Mouse (Mus musculus) ES-E14 (cell line): ENCODE data around the gene Gipc1.

ENCODE experiments used
- CHD2 ChIP-seq: IDR thresholded peaks from 2 replicates; pipeline ENCODE4 v1.6.1; 2014; ENCODE audit warnings: mild to moderate bottlenecking, low read depth, low read length, inconsistent platforms
- HCFC1 ChIP-seq: IDR thresholded peaks from 2 replicates; pipeline ENCODE4 v1.6.1; 2012; ENCODE audit warnings: low read length, inconsistent platforms, borderline replicate concordance; ENCODE audit not compliant: insufficient read depth
- MAFK ChIP-seq: IDR thresholded peaks from 2 replicates; pipeline ENCODE4 v1.6.1; 2014; ENCODE audit warnings: mild to moderate bottlenecking, low read depth, low read length, inconsistent platforms; ENCODE audit not compliant: insufficient read depth
- ZC3H11A ChIP-seq: IDR thresholded peaks from 2 replicates; pipeline ENCODE4 v1.6.1; 2012; ENCODE audit warnings: low read depth, mild to moderate bottlenecking, inconsistent platforms, low read length, borderline replicate concordance
- ZNF384 ChIP-seq: IDR thresholded peaks from 2 replicates; pipeline ENCODE4 v1.6.1; 2012; ENCODE audit warnings: low read depth, low read length, inconsistent platforms

- TF ChIP-seq ZNF384 = no peak
- TF ChIP-seq MAFK = no peak
- no peak for TF ChIP-seq CHD2
- no peak for TF ChIP-seq ZC3H11A
- TF ChIP-seq HCFC1 = no peak
These were observed 27.7 kb upstream of the Gipc1 start for GRCm38 (mm10) chr8:83624739-83625138.
